Mouse (Mus musculus) CH12.LX (cell line): ENCODE data around the gene Gse1. TPM values are rescaled to one million over a fixed set of nuclear protein-coding genes. Genes with fewer than 3 reads are reported as not detected.
A peak's percentile ranks its signal among the peaks of the same experiment; 100 is the strongest.

ENCODE experiments used
- DNase-seq: peaks from one replicate; pipeline ENCODE4 v3.0.0-alpha.2; 2013; ENCODE audit errors: extremely low read depth
- H3K27ac ChIP-seq: 2 replicates; pipeline ENCODE4 v1.5.1; 2012; ENCODE audit warnings: low read depth, mild to moderate bottlenecking, control low read depth, moderate library complexity; ENCODE audit not compliant: insufficient read depth
- H3K27me3 ChIP-seq: replicated peaks from 2 replicates; pipeline ENCODE3; 2012; ENCODE audit warnings: inconsistent platforms
- H3K36me3 ChIP-seq, 2 experiments: replicated peaks in 1 of 2; 2 replicates each; pipeline versions ENCODE3 to v1.6.1; 2012; ENCODE audit warnings: inconsistent platforms in 1 of 2, low read length in 1 of 2, mild to moderate bottlenecking in 1 of 2, mixed read lengths in 1 of 2, moderate library complexity in 1 of 2; ENCODE audit not compliant: control insufficient read depth in 1 of 2, insufficient read depth in 1 of 2
- H3K4me1 ChIP-seq, 2 experiments: 2 replicates each; pipeline ENCODE4 v1.6.1; 2012; ENCODE audit warnings: inconsistent platforms in 1 of 2, moderate library complexity in 1 of 2; ENCODE audit not compliant: insufficient read depth in 2 of 2, control insufficient read depth in 1 of 2
- H3K4me2 ChIP-seq: 2 replicates; pipeline ENCODE4 v1.6.1; 2012; ENCODE audit warnings: low read depth, mild to moderate bottlenecking, control low read depth; ENCODE audit not compliant: poor library complexity, insufficient read depth, severe bottlenecking
- H3K4me3 ChIP-seq, 3 experiments: fragments of 150-350 bp in 1 of 3; sonication (generic) in 1 of 3; replicated peaks in 1 of 3; 2 replicates each; pipeline versions ENCODE3 to v1.5.1; 2011 to 2012; ENCODE audit warnings: low read depth in 2 of 3, low read length in 2 of 3, mild to moderate bottlenecking in 2 of 3, moderate library complexity in 2 of 3, control low read depth in 1 of 3, improper control_type of control experiment in 1 of 3, inconsistent platforms in 1 of 3, mixed read lengths in 1 of 3; ENCODE audit not compliant: poor library complexity in 1 of 3
- H3K79me2 ChIP-seq: replicated peaks from 2 replicates; pipeline ENCODE4 v1.6.1; 2012; ENCODE audit warnings: mild to moderate bottlenecking, moderate library complexity; ENCODE audit not compliant: control insufficient read depth, poor library complexity, insufficient read depth, severe bottlenecking; ENCODE audit errors: extremely low read depth
- H3K9ac ChIP-seq: 2 replicates; pipeline ENCODE4 v1.6.1; 2012; ENCODE audit warnings: low read depth, mild to moderate bottlenecking, control low read depth, moderate library complexity; ENCODE audit not compliant: insufficient read depth
- H3K9me3 ChIP-seq: replicated peaks from 2 replicates; pipeline ENCODE3; 2012; ENCODE audit warnings: low read length, inconsistent platforms, mixed read lengths
- BHLHE40 ChIP-seq: IDR thresholded peaks from 2 replicates; pipeline ENCODE4 v1.6.1; 2011; ENCODE audit warnings: mild to moderate bottlenecking, low read depth, low read length, improper control_type of control experiment
- CTCF ChIP-seq, 2 experiments: IDR thresholded peaks in 1 of 2; conservative IDR thresholded peaks in 1 of 2; 2 replicates each; pipeline ENCODE4 v1.5.1; 2011 to 2012; ENCODE audit warnings: low read depth in 2 of 2, low read length in 2 of 2, improper control_type of control experiment in 1 of 2, inconsistent platforms in 1 of 2, mild to moderate bottlenecking in 1 of 2, moderate library complexity in 1 of 2
- E2F4 ChIP-seq: IDR thresholded peaks from 2 replicates; pipeline ENCODE4 v1.6.1; 2011; ENCODE audit warnings: low read depth, low read length, improper control_type of control experiment; ENCODE audit not compliant: insufficient replicate concordance
- ELF1 ChIP-seq: IDR thresholded peaks from 2 replicates; pipeline ENCODE4 v1.6.1; 2014; ENCODE audit warnings: low read depth, mild to moderate bottlenecking, inconsistent platforms, low read length, improper control_type of control experiment
- EP300 ChIP-seq: IDR thresholded peaks from 2 replicates; pipeline ENCODE4 v1.6.1; 2011; ENCODE audit warnings: low read length, improper control_type of control experiment
- ETS1 ChIP-seq: conservative IDR thresholded peaks from 2 replicates; pipeline ENCODE4 v1.6.1; 2012; ENCODE audit warnings: low read depth, mild to moderate bottlenecking, inconsistent platforms, low read length, improper control_type of control experiment, moderate library complexity
- IRF4 ChIP-seq: IDR thresholded peaks from 2 replicates; pipeline ENCODE4 v1.6.1; 2014; ENCODE audit warnings: low read depth, mild to moderate bottlenecking, inconsistent platforms, low read length, improper control_type of control experiment
- JUN ChIP-seq: IDR thresholded peaks from 2 replicates; pipeline ENCODE4 v1.6.1; 2011; ENCODE audit warnings: low read depth, mild to moderate bottlenecking, low read length, improper control_type of control experiment, moderate library complexity; ENCODE audit not compliant: insufficient read depth
- JUND ChIP-seq: conservative IDR thresholded peaks from 2 replicates; pipeline ENCODE4 v1.6.1; 2011; ENCODE audit warnings: low read depth, low read length, improper control_type of control experiment
- MAX ChIP-seq: IDR thresholded peaks from 2 replicates; pipeline ENCODE4 v1.6.1; 2011; ENCODE audit warnings: low read length, improper control_type of control experiment
- MAZ ChIP-seq: IDR thresholded peaks from 2 replicates; pipeline ENCODE4 v1.6.1; 2012; ENCODE audit warnings: low read depth, mild to moderate bottlenecking, inconsistent platforms, low read length, improper control_type of control experiment, moderate library complexity
- MYC ChIP-seq: IDR thresholded peaks from 2 replicates; pipeline ENCODE4 v1.6.1; 2011; ENCODE audit warnings: low read depth, mild to moderate bottlenecking, improper control_type of control experiment, low read length
- NELFE ChIP-seq: IDR thresholded peaks from 2 replicates; pipeline ENCODE4 v1.6.1; 2011; ENCODE audit warnings: low read depth, low read length, improper control_type of control experiment
- PAX5 ChIP-seq: IDR thresholded peaks from 2 replicates; pipeline ENCODE4 v1.6.1; 2012; ENCODE audit warnings: low read length, inconsistent platforms, mixed read lengths
- POLR2A ChIP-seq: IDR thresholded peaks from 2 replicates; pipeline ENCODE4 v1.6.1; 2011; ENCODE audit warnings: low read depth, mild to moderate bottlenecking, improper control_type of control experiment, low read length
- RAD21 ChIP-seq: IDR thresholded peaks from 2 replicates; pipeline ENCODE4 v1.6.1; 2011; ENCODE audit warnings: low read depth, mild to moderate bottlenecking, low read length, improper control_type of control experiment, moderate library complexity
- SMC3 ChIP-seq: IDR thresholded peaks from 2 replicates; pipeline ENCODE4 v1.6.1; 2011; ENCODE audit warnings: low read depth, low read length, improper control_type of control experiment
- TBP ChIP-seq: conservative IDR thresholded peaks from 2 replicates; pipeline ENCODE4 v1.6.1; 2011; ENCODE audit warnings: low read depth, low read length, improper control_type of control experiment
- TCF12 ChIP-seq: IDR thresholded peaks from 2 replicates; pipeline ENCODE4 v1.6.1; 2014; ENCODE audit warnings: low read depth, mild to moderate bottlenecking, inconsistent platforms, low read length, improper control_type of control experiment
- USF1 ChIP-seq: IDR thresholded peaks from 2 replicates; pipeline ENCODE4 v1.6.1; 2014; ENCODE audit warnings: low read depth, mild to moderate bottlenecking, inconsistent platforms, low read length, improper control_type of control experiment
- ZMIZ1 ChIP-seq: IDR thresholded peaks from 2 replicates; pipeline ENCODE4 v1.6.1; 2012; ENCODE audit warnings: low read depth, mild to moderate bottlenecking, inconsistent platforms, low read length, improper control_type of control experiment
- dilution Hi-C: fragments of 300-500 bp; cut with MboI; formaldehyde crosslinking; loops from 2 replicates; pipeline ENCODE4 v1.14.3; 2020; ENCODE audit warnings: low sequenced_read_pairs; ENCODE audit not compliant: extremely low pct_unique_long_range_greater_than_20kb, extremely low pct_ligation_motif_present
- in situ Hi-C: fragments of 300-500 bp; cut with MboI; formaldehyde crosslinking; loops from 3 replicates; pipeline ENCODE4 v1.14.3; 2019; ENCODE audit warnings: low sequenced_read_pairs, low pct_ligation_motif_present, low pct_unique_long_range_greater_than_20kb, mixed read lengths
- polyA plus RNA-seq: library from polyadenylated mRNA; unstranded; fragments of >175 nt; gene quantifications from 2 replicates; pipeline ENCODE4 v1.2.1, GENCODE M21; 2012; ENCODE audit warnings: low read depth; ENCODE audit not compliant: insufficient read length
- total RNA-seq, 2 experiments: library from RNA; depleted of rRNA; stranded (reverse); fragments of 300-350 nt in 1 of 2; fragments of >200 nt in 1 of 2; gene quantifications; 2 replicates each; pipeline ENCODE4 v1.2.3; 2012 to 2014

Gse1 gene
- total and polyA plus RNA-seq, 3 experiments, result 1.3 to 9.8 (median 8.5) TPM

- no peak for DNase-seq
- dilution Hi-C loops, result no loop called here
- peak; percentile 71 for TF ChIP-seq SMC3
- peak; percentile 51 for TF ChIP-seq RAD21
- TF ChIP-seq CTCF (conservative IDR thresholded peaks at IDR 0.05 in 1 of 2, IDR thresholded peaks at IDR 0.05 in 1 of 2; ENCODE audit: low read depth in 2 of 2, low read length in 2 of 2), result peak in 1 of 2 experiments; percentile 59; a peak in 2 of 4 replicates
- TF ChIP-seq ZMIZ1, result 0 out of 2 replicates have a peak, but pooled peaks have one; percentile 31
- peak; percentile 44; the same call in 1 of the 2 replicates for TF ChIP-seq MAZ
- TF ChIP-seq USF1, result no peak
- Histone ChIP-seq H3K4me1 (peaks cover 41 to 72% of the 10 kb centered on the region in 2 experiments), H3K9me3 (no peaks in the 10 kb centered on the region), H3K27me3 (peaks cover 22% of the 10 kb centered on the region), H3K36me3 (no peaks in the 10 kb centered on the region), H3K27ac (no peak overlapping the region), H3K4me3 (no peak overlapping the region), H3K79me2 (no peaks in the 10 kb centered on the region), H3K4me2 (peak overlapping the region; percentile 13; the same call in 1 of the 2 replicates), H3K9ac (no peak overlapping the region)
- in situ Hi-C loops, result loop anchor here (5.0 kb wide), 2 partner anchors 84 to 129 kb away; no protein-coding TSS in a partner anchor
Measured at GRCm38 (mm10) chr8:120408241-120409215, 180.3 kb downstream of the Gse1 start.

DNA sequence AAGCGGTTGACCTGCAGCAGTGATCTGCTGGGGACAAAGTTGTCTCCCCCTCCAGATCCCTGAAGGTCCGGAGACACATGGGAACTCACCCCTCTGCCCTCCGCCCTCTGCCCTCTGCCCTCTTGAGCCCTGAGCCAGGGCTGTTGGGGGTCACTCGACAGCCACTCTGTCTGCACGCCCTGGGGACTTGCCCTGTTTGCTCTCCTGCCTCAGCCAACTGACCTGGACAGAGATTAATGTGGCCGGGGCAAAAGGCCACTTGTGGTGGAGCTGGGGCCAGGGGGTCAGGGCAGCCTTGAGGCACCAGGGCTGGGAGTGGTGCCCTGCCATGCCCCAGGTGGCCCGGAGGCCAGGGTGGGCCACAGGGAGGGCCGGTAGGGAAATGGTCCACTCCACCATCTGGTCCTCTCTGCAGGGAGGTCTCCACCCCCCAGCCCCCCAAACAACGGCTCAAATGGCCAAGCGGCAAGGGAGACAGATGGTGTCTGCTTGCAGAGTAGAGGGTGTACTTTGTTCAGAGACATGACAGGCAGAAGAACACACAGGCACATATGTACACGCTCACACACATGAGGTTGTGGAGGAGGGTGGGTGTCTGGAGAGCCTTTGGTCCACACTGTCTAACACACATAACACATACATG, 181.2 kb downstream of the Gse1 start:
- Histone ChIP-seq H3K27me3 (peaks cover 26% of the 10 kb centered on the region), H3K4me2 (no peak overlapping the region), H3K9ac (no peak overlapping the region), H3K27ac (no peak overlapping the region), H3K36me3 (no peaks in the 10 kb centered on the region), H3K4me3 (no peak overlapping the region), H3K4me1 (peaks cover 39 to 67% of the 10 kb centered on the region in 2 experiments), H3K79me2 (no peaks in the 10 kb centered on the region), H3K9me3 (no peaks in the 10 kb centered on the region)
- dilution Hi-C loops (no loop called here), in situ Hi-C loops (loop anchor here (5.0 kb wide), 2 partner anchors 83 to 128 kb away; no protein-coding TSS in a partner anchor)
- DNase-seq, result no peak
- TF ChIP-seq EP300, result no peak
- no peak for TF ChIP-seq MAZ
- TF ChIP-seq TBP, result no peak
- no peak for TF ChIP-seq IRF4
- no peak for TF ChIP-seq ETS1
- TF ChIP-seq NELFE, result no peak
- no peak for TF ChIP-seq ELF1
- no peak for TF ChIP-seq TCF12
- TF ChIP-seq PAX5, result no peak
- TF ChIP-seq SMC3, result no peak
- no peak for TF ChIP-seq USF1
- no peak for TF ChIP-seq BHLHE40
- no peak for TF ChIP-seq RAD21
- no peak for TF ChIP-seq E2F4
- TF ChIP-seq MAX, result no peak
- no peak for TF ChIP-seq JUND
- TF ChIP-seq JUN, result no peak
- no peak for TF ChIP-seq MYC
- TF ChIP-seq POLR2A, result no peak
